Mouse (Mus musculus): ENCODE data around the gene Kiss1r.

Kiss1r gene

DNA sequence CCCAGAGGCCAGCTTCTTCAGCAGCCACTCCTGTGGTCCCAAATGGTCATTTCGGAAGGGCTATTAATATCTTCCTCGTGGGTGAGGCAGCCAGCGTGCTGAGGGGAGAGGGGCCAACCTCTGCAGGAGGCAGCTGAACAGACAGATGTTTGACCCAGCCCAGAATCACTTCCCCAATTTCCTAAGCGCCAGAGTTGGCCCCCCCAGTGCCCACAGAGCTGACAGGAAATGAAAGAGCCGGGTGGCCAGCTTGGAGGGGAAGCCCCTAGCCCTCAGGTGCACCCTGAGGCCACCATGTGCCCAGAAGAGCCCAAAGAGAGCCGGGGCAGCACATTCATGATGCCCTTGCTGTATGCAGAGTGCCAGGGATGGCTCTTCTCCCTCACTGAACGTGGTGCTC, 24.0 kb downstream of the Kiss1r start:
- no peak for DNase-seq (ENCODE audit: low read depth)

DNA sequence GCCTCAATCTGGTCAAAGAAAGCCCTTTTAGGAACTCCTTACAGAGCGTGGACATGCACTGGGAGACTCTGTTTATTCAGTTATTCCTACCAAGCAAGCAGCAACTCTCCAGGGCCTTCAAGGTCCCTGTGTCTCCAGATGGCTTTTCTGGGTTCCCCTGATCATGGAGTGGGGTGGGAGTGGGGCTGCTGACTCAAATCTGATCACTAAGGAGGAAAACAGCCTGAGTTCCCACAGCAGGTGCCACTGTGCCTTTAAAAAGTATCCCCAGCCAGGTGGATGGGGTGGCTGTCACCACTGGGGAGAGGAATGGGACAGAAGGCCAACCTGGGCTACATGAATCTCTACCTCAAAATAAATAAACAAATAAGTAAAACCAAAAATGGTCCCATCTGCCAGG, 26.2 kb downstream of the Kiss1r start:
- DNase-seq (ENCODE audit: low read depth) = no peak

DNA sequence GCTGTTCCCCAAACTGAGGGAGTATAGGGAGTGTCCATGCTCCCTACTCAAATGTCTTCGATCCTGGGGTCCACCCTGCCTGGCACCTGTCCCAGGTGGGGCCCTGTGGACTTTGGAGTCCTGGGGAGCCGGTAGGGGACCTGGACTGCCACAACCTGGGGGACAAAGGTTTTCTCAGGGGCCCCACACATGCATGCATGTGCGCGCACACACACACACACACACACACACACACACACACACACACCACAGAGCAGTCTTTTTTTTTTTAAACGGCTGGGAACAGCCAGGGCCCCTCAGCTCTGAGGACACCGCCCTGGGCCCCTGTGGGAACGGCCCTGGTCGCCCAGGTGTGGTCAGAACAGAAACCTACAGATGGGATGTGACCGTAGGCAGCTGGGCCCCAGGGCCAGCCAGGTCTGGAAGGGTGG, 26.7 kb downstream of the Kiss1r start:
- no peak for DNase-seq (ENCODE audit: low read depth)

DNA sequence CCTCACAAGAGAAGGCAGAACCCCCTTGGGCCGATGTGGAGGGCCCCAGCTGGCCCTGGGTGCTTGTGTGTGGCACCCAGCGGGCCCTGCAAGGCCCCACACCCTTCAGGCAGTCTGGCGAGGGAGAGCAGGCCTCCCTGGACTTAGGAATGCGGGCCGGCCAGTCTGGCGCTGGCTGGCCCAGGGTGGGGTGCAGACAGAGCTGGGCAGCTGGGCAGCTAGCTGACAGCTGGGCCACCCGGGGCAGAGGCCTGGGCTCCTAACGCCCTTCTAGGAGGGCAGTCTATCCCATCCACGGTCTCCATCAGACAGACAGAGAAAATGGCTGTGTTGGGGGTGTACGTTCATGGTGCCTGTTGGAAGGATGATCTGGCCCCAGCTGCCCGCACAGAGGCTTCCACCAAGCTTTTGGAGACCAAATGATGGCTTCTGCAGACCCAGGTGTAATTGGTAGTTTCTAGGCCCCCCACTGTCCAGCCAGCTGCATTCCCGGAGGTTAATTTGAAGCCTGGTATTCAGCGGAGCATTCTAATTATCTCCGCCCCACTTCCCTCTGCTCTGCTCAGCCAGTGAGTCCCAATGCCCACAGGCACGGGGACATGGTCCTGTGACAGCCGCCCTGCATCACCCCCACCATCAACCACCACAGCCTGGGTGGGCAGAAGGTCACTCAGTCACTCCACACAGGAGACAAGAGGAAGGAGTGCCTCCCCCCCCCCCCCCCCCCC, 28.9 kb downstream of the Kiss1r start:
- DNase-seq (ENCODE audit: low read depth) = no peak

- DNase-seq (ENCODE audit: low read depth) = no peak
Measured at GRCm38 (mm10) chr10:79946752-79947322, 30.1 kb downstream of the Kiss1r start.

- no peak for DNase-seq (ENCODE audit: low read depth)
Measured at GRCm38 (mm10) chr10:79947502-79947901, 30.7 kb downstream of the Kiss1r start.

DNA sequence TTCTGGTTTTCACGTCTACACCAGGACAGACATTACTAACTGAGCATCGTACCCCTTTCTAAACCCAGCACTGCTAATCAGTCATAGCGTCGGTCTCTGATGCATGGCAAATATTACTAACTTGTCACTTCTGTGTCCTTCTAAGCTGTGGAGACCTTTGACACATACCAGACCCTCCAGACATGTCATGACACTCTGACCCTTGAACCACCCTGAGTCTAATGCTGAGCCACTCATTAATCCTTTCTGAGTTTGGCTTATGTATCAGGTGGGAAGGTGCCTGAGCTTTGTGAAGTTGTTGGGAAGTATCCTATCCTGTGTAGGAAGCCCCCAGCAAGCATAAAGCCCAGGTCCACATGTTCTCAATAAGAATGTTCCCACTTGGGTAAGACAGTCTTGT, 33.1 kb downstream of the Kiss1r start:
- no peak for DNase-seq (ENCODE audit: low read depth)

DNA sequence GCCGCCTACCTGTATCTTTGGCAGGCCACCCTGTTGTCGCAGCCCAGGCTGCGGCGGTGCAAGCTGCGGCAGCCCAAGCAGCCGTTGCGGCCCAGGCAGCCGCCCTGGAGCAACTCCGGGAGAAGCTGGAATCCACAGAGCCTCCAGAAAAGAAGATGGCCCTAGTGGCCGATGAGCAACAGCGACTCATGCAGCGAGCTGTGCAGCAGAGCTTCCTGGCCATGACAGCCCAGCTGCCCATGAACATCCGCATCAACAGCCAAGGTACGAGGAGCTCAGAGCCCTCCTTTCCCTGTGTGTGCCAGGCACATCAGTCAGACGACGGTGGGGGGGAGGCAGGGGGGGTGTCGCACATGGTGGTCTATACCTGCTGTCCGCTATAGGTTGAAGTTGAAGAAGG, 33.9 kb downstream of the Kiss1r start:
- DNase-seq (ENCODE audit: low read depth) = no peak

GRCm38 (mm10) chr10:79953946-79954345, 37.2 kb downstream of the Kiss1r start:
- peak; percentile 57 for DNase-seq (ENCODE audit: low read depth)

GRCm38 (mm10) chr10:79955691-79956090, 38.9 kb downstream of the Kiss1r start:
- DNase-seq (ENCODE audit: low read depth) = no peak

- DNase-seq (ENCODE audit: low read depth) = no peak
Measured at GRCm38 (mm10) chr10:79956643-79957154, 39.9 kb downstream of the Kiss1r start.

GRCm38 (mm10) chr10:79958140-79958816, 41.5 kb downstream of the Kiss1r start:
- DNase-seq (ENCODE audit: low read depth) = peak; percentile 88

DNA sequence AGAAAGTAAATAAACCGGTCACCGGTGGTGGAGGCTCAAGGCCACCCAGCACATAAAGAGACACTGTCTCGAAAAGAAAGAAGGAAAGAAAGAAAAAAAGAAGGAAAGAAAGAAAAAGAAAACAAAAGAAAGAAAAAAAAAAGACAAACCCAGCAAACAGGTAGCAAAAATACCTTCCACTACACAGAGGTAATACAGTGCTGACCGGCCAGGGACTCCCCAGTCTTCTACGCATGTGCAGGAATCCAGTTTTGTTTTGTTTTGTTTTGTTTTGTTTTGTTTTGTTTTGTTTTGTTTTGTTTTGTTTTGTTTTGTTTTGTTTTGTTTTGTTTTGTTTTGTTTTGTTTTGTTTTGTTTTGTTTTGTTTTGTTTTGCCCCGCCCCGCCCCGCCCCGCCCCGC, 42.6 kb downstream of the Kiss1r start:
- peak; percentile 83 for DNase-seq (ENCODE audit: low read depth)

DNA sequence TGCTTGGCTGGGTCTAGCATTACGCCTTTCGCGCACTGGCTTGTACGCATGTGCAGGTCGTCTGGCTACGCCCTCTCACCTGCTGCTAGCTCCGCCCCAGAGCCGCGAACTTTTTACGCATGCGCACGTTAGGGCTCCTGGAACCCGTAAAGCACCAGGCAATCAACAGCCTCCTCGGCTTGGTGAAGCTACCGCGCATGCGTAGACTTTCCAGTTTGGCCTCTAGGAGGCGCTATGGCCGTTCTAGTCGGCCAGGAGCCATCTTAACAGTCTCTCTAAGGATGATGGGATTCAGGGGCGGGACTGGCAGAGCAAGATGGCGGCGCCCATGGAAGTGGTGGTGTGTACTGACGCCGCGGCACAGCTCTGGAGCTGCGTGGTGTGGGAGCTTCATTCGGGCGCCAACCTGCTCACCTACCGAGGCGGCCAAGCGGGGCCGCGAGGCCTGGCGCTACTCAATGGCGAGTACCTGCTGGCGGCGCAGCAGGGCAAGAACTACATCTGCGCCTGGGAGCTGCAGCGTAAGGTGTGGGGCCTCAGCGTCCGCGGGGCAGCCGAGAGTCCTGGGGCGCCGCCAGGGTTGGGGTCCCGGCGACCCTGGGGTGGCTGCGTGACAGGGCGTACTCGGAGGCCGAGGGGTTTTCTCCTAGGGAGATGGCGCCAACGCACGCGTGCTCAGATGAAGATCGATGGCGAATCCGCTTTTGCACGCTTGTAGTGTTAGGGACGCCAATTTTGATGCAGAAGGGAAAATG, 43.3 kb downstream of the Kiss1r start, which contains the start of gene Wdr18:
Gene Wdr18, plus strand, starts transcription at position 306 of the 755 bp plus-strand sequence.
- DNase-seq (ENCODE audit: low read depth) = peak; percentile 100

GRCm38 (mm10) chr10:79960671-79961294, 44.0 kb downstream of the Kiss1r start:
- DNase-seq (ENCODE audit: low read depth) = no peak

DNA sequence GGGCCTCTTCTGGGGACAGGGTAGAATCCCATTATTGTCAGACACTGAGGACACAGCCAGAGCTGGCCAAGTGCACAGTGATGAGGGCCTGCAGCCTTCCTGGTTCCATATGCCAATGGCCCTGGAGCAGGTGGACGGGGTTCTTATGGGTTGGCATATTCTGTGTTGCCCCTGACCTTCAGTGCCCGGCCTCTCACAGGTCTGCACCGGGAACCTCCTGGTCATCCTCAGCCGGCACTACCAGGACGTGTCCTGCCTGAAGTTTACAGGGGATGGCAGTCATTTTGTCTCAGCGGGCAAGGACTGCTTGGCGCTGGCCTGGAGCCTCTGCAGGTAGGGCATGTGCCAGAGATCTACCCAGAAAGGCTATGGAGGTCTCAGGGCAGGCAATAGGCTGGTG, 48.0 kb downstream of the Kiss1r start:
- DNase-seq (ENCODE audit: low read depth) = no peak

DNA sequence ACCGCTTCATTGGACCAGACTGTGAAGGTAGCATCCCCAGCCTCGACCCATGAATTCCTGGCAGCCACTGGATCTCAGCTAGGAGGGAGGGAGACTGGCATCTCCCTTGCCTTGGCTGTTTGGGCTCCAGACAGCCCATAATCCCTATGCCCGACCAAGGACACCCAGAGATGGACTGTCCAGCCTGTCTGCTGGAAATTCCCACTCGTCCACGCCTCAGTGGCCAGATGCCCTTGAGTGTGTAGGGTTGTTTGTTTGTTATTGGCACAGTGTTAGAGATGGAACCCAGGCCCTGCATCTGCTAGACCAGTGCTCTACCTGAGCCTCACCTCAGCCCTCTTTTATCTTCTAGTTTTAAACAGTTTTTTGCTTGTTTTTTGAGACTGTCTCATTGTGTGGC, 48.6 kb downstream of the Kiss1r start:
- DNase-seq (ENCODE audit: low read depth) = no peak

DNA sequence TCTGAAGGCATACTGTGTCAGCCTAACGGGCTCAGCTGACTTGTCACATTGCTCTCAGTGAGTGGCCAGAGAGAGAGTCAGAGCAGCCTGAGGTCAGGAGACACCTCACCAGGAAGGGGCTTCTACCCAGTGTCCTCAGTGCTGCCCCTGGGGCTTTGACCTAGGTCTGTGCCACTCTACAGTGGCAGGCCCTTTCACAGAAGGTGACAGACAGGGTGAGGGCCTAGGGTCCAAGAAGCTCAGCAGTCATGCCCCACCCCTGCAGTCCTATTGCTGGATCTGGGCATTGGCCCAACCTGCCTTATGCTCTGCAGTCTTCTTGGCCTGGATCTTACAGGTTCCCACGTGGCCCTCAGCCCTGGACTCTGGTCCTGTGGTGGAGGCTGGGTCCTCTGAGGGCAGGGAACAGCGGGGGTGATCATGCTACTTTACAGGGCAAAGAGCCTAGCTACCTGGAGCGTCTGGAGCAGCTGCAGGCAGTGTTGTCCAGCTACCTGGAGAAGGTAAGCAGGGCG, 50.2 kb downstream of the Kiss1r start:
- DNase-seq (ENCODE audit: low read depth) = no peak

GRCm38 (mm10) chr10:79968181-79968580, 51.4 kb downstream of the Kiss1r start:
- no peak for DNase-seq (ENCODE audit: low read depth)

DNA sequence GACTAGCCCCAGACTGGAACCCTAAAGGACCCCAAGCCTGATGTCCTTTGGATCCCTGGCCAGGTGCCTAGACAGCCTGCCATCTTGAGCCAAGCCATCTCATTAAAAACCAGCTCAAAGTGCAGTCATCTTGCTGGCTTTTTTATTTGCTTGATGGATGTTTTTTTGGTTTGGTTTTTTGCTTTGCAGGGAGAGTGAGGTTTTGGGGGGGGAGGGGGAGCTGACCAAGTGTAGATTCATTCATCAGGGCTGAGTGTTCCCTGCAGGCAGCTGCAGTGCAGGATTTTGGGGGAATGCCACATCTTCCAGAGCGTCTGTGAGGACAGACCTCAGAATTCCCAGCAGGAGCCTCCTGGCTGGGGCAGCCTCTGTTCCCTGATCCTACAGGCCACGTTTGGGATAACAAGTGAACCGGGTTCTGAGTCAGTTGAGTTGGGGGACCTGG, 52.4 kb downstream of the Kiss1r start:
- no peak for DNase-seq (ENCODE audit: low read depth)

GRCm38 (mm10) chr10:79970415-79971182, 53.8 kb downstream of the Kiss1r start, which contains the start of gene Grin3b:
Gene Grin3b, plus strand, starts transcription at chr10:79970715.
- DNase-seq (ENCODE audit: low read depth) = no peak
